Mouse (Mus musculus): ENCODE data around the gene Tfip11. TPM values are rescaled to one million over a fixed set of nuclear protein-coding genes. Genes with fewer than 3 reads are reported as not detected.

The Tfip11 gene
- polyA plus RNA-seq, 1 experiment from 2014 or later, result 19.6 TPM

GRCm38 (mm10) chr5:112342463-112343204, 16.5 kb downstream of the Tfip11 start, which contains the start of the genes Srrd and Hps4:
Srrd (minus strand) TSS chr5:112343040.
Hps4 (plus strand) TSS chr5:112343083.
- peak within 1 kb of the TSS; percentile 81 for H3K4me2 ChIP-seq (ENCODE audit: low read depth, low read length)
- H3K4me3 ChIP-seq (ENCODE audit: low read depth, low read length), result peak within 1 kb of the TSS; percentile 64
- peak within 1 kb of the TSS; percentile 24 for H3K27ac ChIP-seq (ENCODE audit: low read depth, low read length)
- ATAC-seq (ENCODE audit: low read depth), result peak; percentile 81
- no peaks in the 10 kb centered on the region for H3K9me3 ChIP-seq (ENCODE audit: control insufficient read depth, low read length)
- H3K27me3 ChIP-seq (ENCODE audit: control insufficient read depth, insufficient read depth, low read length), result no peaks in the 10 kb centered on the region
- H3K4me1 ChIP-seq (ENCODE audit: control insufficient read depth, insufficient read depth, low read length), result peaks cover 20% of the 10 kb centered on the region
- peak within 1 kb of the TSS; percentile 85 for H3K9ac ChIP-seq (replicated peaks; ENCODE audit: low read depth, low read length)
- 2% methylated on average over 58 of the region's 64 CpGs for WGBS
- H3K36me3 ChIP-seq (ENCODE audit: control insufficient read depth, insufficient read depth, low read length), result peaks cover 13% of the 10 kb centered on the region

GRCm38 (mm10) chr5:112343205-112343595, 17.0 kb downstream of the Tfip11 start:
- H3K36me3 ChIP-seq (ENCODE audit: control insufficient read depth, insufficient read depth, low read length), result peaks cover 13% of the 10 kb centered on the region
- H3K4me1 ChIP-seq (ENCODE audit: control insufficient read depth, insufficient read depth, low read length), result peaks cover 20% of the 10 kb centered on the region
- peak overlapping the region; percentile 85 for H3K9ac ChIP-seq (replicated peaks; ENCODE audit: low read depth, low read length)
- WGBS, result under 1% methylated on average over 24 of the region's 24 CpGs
- H3K4me2 ChIP-seq (ENCODE audit: low read depth, low read length), result peak overlapping the region; percentile 81
- peak overlapping the region; percentile 64 for H3K4me3 ChIP-seq (ENCODE audit: low read depth, low read length)
- ATAC-seq (ENCODE audit: low read depth), result peak; percentile 64
- no peaks in the 10 kb centered on the region for H3K27me3 ChIP-seq (ENCODE audit: control insufficient read depth, insufficient read depth, low read length)
- H3K27ac ChIP-seq (ENCODE audit: low read depth, low read length), result peak overlapping the region; percentile 24
- H3K9me3 ChIP-seq (ENCODE audit: control insufficient read depth, low read length), result no peaks in the 10 kb centered on the region

GRCm38 (mm10) chr5:112344092-112344960, 18.2 kb downstream of the Tfip11 start:
- 74% methylated on average over 6 of the region's 6 CpGs for WGBS
- H3K9ac ChIP-seq (replicated peaks; ENCODE audit: low read depth, low read length), result no peak overlapping the region

GRCm38 (mm10) chr5:112346211-112346965, 20.2 kb downstream of the Tfip11 start:
- Histone ChIP-seq H3K27me3 (ENCODE audit: control insufficient read depth, insufficient read depth, low read length) (no peaks in the 10 kb centered on the region), H3K36me3 (ENCODE audit: control insufficient read depth, insufficient read depth, low read length) (peaks cover 19% of the 10 kb centered on the region), H3K4me1 (ENCODE audit: control insufficient read depth, insufficient read depth, low read length) (peaks cover 20% of the 10 kb centered on the region), H3K9ac (replicated peaks; ENCODE audit: low read depth, low read length) (no peak overlapping the region), H3K27ac (ENCODE audit: low read depth, low read length) (no peak overlapping the region), H3K4me3 (ENCODE audit: low read depth, low read length) (no peak overlapping the region), H3K9me3 (ENCODE audit: control insufficient read depth, low read length) (no peaks in the 10 kb centered on the region), H3K4me2 (ENCODE audit: low read depth, low read length) (no peak overlapping the region)
- no peak for ATAC-seq (ENCODE audit: low read depth)
- 81% methylated on average over 16 of the region's 16 CpGs for WGBS

More at GRCm38 (mm10) chr5:112344092-112344960, 18.2 kb downstream of the Tfip11 start:
- H3K4me2 ChIP-seq (ENCODE audit: low read depth, low read length), result no peak overlapping the region
- ATAC-seq (ENCODE audit: low read depth), result no peak
- peaks cover 6% of the 10 kb centered on the region for H3K36me3 ChIP-seq (ENCODE audit: control insufficient read depth, insufficient read depth, low read length)
- no peak overlapping the region for H3K4me3 ChIP-seq (ENCODE audit: low read depth, low read length)
- no peak overlapping the region for H3K27ac ChIP-seq (ENCODE audit: low read depth, low read length)
- no peaks in the 10 kb centered on the region for H3K27me3 ChIP-seq (ENCODE audit: control insufficient read depth, insufficient read depth, low read length)
- peaks cover 20% of the 10 kb centered on the region for H3K4me1 ChIP-seq (ENCODE audit: control insufficient read depth, insufficient read depth, low read length)
- no peaks in the 10 kb centered on the region for H3K9me3 ChIP-seq (ENCODE audit: control insufficient read depth, low read length)

- no peak for ATAC-seq (ENCODE audit: low read depth)
- WGBS, result 80% methylated on average over 8 of the region's 8 CpGs
- H3K36me3 ChIP-seq (ENCODE audit: control insufficient read depth, insufficient read depth, low read length), result peaks cover 19% of the 10 kb centered on the region
- no peak overlapping the region for H3K4me3 ChIP-seq (ENCODE audit: low read depth, low read length)
- H3K4me2 ChIP-seq (ENCODE audit: low read depth, low read length), result no peak overlapping the region
- H3K27me3 ChIP-seq (ENCODE audit: control insufficient read depth, insufficient read depth, low read length), result no peaks in the 10 kb centered on the region
- H3K27ac ChIP-seq (ENCODE audit: low read depth, low read length), result no peak overlapping the region
- H3K9me3 ChIP-seq (ENCODE audit: control insufficient read depth, low read length), result no peaks in the 10 kb centered on the region
- H3K4me1 ChIP-seq (ENCODE audit: control insufficient read depth, insufficient read depth, low read length), result 0 out of 2 replicates have a peak, but pooled peaks cover 8% of the 10 kb centered on the region
- H3K9ac ChIP-seq (replicated peaks; ENCODE audit: low read depth, low read length), result no peak overlapping the region
These were observed 23.0 kb downstream of the Tfip11 start for GRCm38 (mm10) chr5:112349169-112349568.

GRCm38 (mm10) chr5:112355493-112355892, 29.3 kb downstream of the Tfip11 start:
- H3K9me3 ChIP-seq (ENCODE audit: control insufficient read depth, low read length), result no peaks in the 10 kb centered on the region
- peaks cover 21% of the 10 kb centered on the region for H3K36me3 ChIP-seq (ENCODE audit: control insufficient read depth, insufficient read depth, low read length)

GRCm38 (mm10) chr5:112355910-112356309, 29.8 kb downstream of the Tfip11 start, which contains the start of gene Gm6583:
Gm6583 (minus strand) TSS chr5:112356033.
- H3K36me3 ChIP-seq (ENCODE audit: control insufficient read depth, insufficient read depth, low read length), result peaks cover 17% of the 10 kb centered on the region
- 64% methylated on average over 13 of the region's 13 CpGs for WGBS
- ATAC-seq (ENCODE audit: low read depth), result no peak
- no peaks in the 10 kb centered on the region for H3K27me3 ChIP-seq (ENCODE audit: control insufficient read depth, insufficient read depth, low read length)
- H3K9ac ChIP-seq (replicated peaks; ENCODE audit: low read depth, low read length), result no peak within 1 kb of the TSS
- no peak within 1 kb of the TSS for H3K4me3 ChIP-seq (ENCODE audit: low read depth, low read length)
- H3K4me1 ChIP-seq (ENCODE audit: control insufficient read depth, insufficient read depth, low read length), result no peaks in the 10 kb centered on the region
- H3K4me2 ChIP-seq (ENCODE audit: low read depth, low read length), result no peak within 1 kb of the TSS
- no peak within 1 kb of the TSS for H3K27ac ChIP-seq (ENCODE audit: low read depth, low read length)
- no peaks in the 10 kb centered on the region for H3K9me3 ChIP-seq (ENCODE audit: control insufficient read depth, low read length)

More at GRCm38 (mm10) chr5:112355493-112355892, 29.3 kb downstream of the Tfip11 start:
- no peaks in the 10 kb centered on the region for H3K4me1 ChIP-seq (ENCODE audit: control insufficient read depth, insufficient read depth, low read length)
- H3K4me2 ChIP-seq (ENCODE audit: low read depth, low read length), result no peak overlapping the region
- no peak overlapping the region for H3K9ac ChIP-seq (replicated peaks; ENCODE audit: low read depth, low read length)
- 93% methylated on average over 6 of the region's 6 CpGs for WGBS
- no peak overlapping the region for H3K27ac ChIP-seq (ENCODE audit: low read depth, low read length)
- no peaks in the 10 kb centered on the region for H3K27me3 ChIP-seq (ENCODE audit: control insufficient read depth, insufficient read depth, low read length)
- ATAC-seq (ENCODE audit: low read depth), result no peak
- no peak overlapping the region for H3K4me3 ChIP-seq (ENCODE audit: low read depth, low read length)

GRCm38 (mm10) chr5:112356322-112356721, 30.2 kb downstream of the Tfip11 start:
- Histone ChIP-seq H3K4me3 (ENCODE audit: low read depth, low read length) (no peak overlapping the region), H3K4me2 (ENCODE audit: low read depth, low read length) (no peak overlapping the region), H3K9me3 (ENCODE audit: control insufficient read depth, low read length) (no peaks in the 10 kb centered on the region), H3K36me3 (ENCODE audit: control insufficient read depth, insufficient read depth, low read length) (peaks cover 14% of the 10 kb centered on the region), H3K27me3 (ENCODE audit: control insufficient read depth, insufficient read depth, low read length) (no peaks in the 10 kb centered on the region), H3K4me1 (ENCODE audit: control insufficient read depth, insufficient read depth, low read length) (no peaks in the 10 kb centered on the region), H3K27ac (ENCODE audit: low read depth, low read length) (no peak overlapping the region), H3K9ac (replicated peaks; ENCODE audit: low read depth, low read length) (no peak overlapping the region)
- no peak for ATAC-seq (ENCODE audit: low read depth)
- 90% methylated on average over 9 of the region's 9 CpGs for WGBS
